Mouse (Mus musculus): ENCODE measurements at regions not wholly inside any gene's neighbourhood (a gene's known extent, or its start where the extent isn't known, plus 50 kb on each side); places are given as distances from the start of the nearest gene placed in this dataset.

- 20% methylated on average over 5 of the region's 5 CpGs for WGBS
- Histone ChIP-seq H3K27ac (replicated peaks) (no peak overlapping the region), H3K4me2 (no peak overlapping the region), H3K9ac (replicated peaks) (no peak overlapping the region), H3K27me3 (replicated peaks) (no peaks in the 10 kb centered on the region), H3K9me3 (replicated peaks) (no peaks in the 10 kb centered on the region), H3K36me3 (no peaks in the 10 kb centered on the region), H3K4me1 (0 out of 2 replicates have a peak, but pooled peaks cover 12% of the 10 kb centered on the region), H3K4me3 (replicated peaks) (no peak overlapping the region)
- no peak for ATAC-seq (ENCODE audit: low FRiP score)
Observed at GRCm38 (mm10) chr5:74825517-74826254, 123.0 kb upstream of the Lnx1 start.

GRCm38 (mm10) chr5:74823719-74824118, 121.0 kb upstream of the Lnx1 start:
- WGBS = 84% methylated on average over 7 of the region's 7 CpGs

GRCm38 (mm10) chr5:74821969-74822368, 119.3 kb upstream of the Lnx1 start:
- H3K9ac ChIP-seq (replicated peaks) = no peak overlapping the region
- no peaks in the 10 kb centered on the region for H3K9me3 ChIP-seq (replicated peaks)
- H3K36me3 ChIP-seq = no peaks in the 10 kb centered on the region
- H3K4me2 ChIP-seq = no peak overlapping the region
- 50% methylated on average over 4 of the region's 4 CpGs for WGBS
- H3K27me3 ChIP-seq (replicated peaks) = no peaks in the 10 kb centered on the region
- peak; percentile 47; the same call in 1 of the 2 replicates for ATAC-seq (ENCODE audit: low FRiP score)
- H3K4me1 ChIP-seq = peaks cover 12% of the 10 kb centered on the region; the same call in 1 of the 2 replicates
- H3K4me3 ChIP-seq (replicated peaks) = no peak overlapping the region
- H3K27ac ChIP-seq (replicated peaks) = no peak overlapping the region

More at GRCm38 (mm10) chr5:74823719-74824118, 121.0 kb upstream of the Lnx1 start:
- Histone ChIP-seq H3K4me1 (0 out of 2 replicates have a peak, but pooled peaks cover 12% of the 10 kb centered on the region), H3K36me3 (no peaks in the 10 kb centered on the region), H3K27me3 (replicated peaks) (no peaks in the 10 kb centered on the region), H3K9ac (replicated peaks) (no peak overlapping the region), H3K9me3 (replicated peaks) (no peaks in the 10 kb centered on the region), H3K4me3 (replicated peaks) (no peak overlapping the region), H3K27ac (replicated peaks) (no peak overlapping the region), H3K4me2 (no peak overlapping the region)
- ATAC-seq (ENCODE audit: low FRiP score) = no peak

GRCm38 (mm10) chr5:74816523-74816922, 113.8 kb upstream of the Lnx1 start:
- Histone ChIP-seq H3K9ac (replicated peaks) (no peak overlapping the region), H3K4me3 (replicated peaks) (no peak overlapping the region), H3K36me3 (no peaks in the 10 kb centered on the region), H3K27ac (replicated peaks) (no peak overlapping the region), H3K4me1 (peaks cover 8% of the 10 kb centered on the region; the same call in 1 of the 2 replicates), H3K9me3 (replicated peaks) (no peaks in the 10 kb centered on the region), H3K4me2 (no peak overlapping the region), H3K27me3 (replicated peaks) (no peaks in the 10 kb centered on the region)
- no peak for ATAC-seq (ENCODE audit: low FRiP score)
- 24% methylated on average over 5 of the region's 5 CpGs for WGBS

- no peak overlapping the region for H3K9ac ChIP-seq (replicated peaks)
- no peak overlapping the region for H3K4me3 ChIP-seq (replicated peaks)
- WGBS = 22% methylated on average over 3 of the region's 3 CpGs
- H3K4me1 ChIP-seq = peaks cover 8% of the 10 kb centered on the region; the same call in 1 of the 2 replicates
- H3K9me3 ChIP-seq (replicated peaks) = no peaks in the 10 kb centered on the region
- H3K27ac ChIP-seq (replicated peaks) = no peak overlapping the region
- no peak overlapping the region for H3K4me2 ChIP-seq
- H3K27me3 ChIP-seq (replicated peaks) = 0 out of 2 replicates have a peak, but pooled peaks cover 3% of the 10 kb centered on the region
- H3K36me3 ChIP-seq = no peaks in the 10 kb centered on the region
- ATAC-seq (ENCODE audit: low FRiP score) = peak; percentile 35; the same call in 1 of the 2 replicates
Observed at GRCm38 (mm10) chr5:74813396-74813795, 110.7 kb upstream of the Lnx1 start.

- Histone ChIP-seq H3K27ac (replicated peaks) (no peak overlapping the region), H3K4me1 (no peaks in the 10 kb centered on the region), H3K9ac (replicated peaks) (no peak overlapping the region), H3K4me2 (no peak overlapping the region), H3K36me3 (no peaks in the 10 kb centered on the region), H3K4me3 (replicated peaks) (no peak overlapping the region), H3K9me3 (replicated peaks) (no peaks in the 10 kb centered on the region), H3K27me3 (replicated peaks) (0 out of 2 replicates have a peak, but pooled peaks cover 3% of the 10 kb centered on the region)
- no peak for ATAC-seq (ENCODE audit: low FRiP score)
- 84% methylated on average over 7 of the region's 7 CpGs for WGBS
Observed at GRCm38 (mm10) chr5:74811046-74811445, 108.3 kb upstream of the Lnx1 start.

GRCm38 (mm10) chr5:74807581-74808221, 105.0 kb upstream of the Lnx1 start:
- Histone ChIP-seq H3K27ac (replicated peaks) (no peak overlapping the region), H3K9me3 (replicated peaks) (no peaks in the 10 kb centered on the region), H3K4me2 (no peak overlapping the region), H3K9ac (replicated peaks) (no peak overlapping the region), H3K4me1 (0 out of 2 replicates have a peak, but pooled peaks cover 2% of the 10 kb centered on the region), H3K36me3 (no peaks in the 10 kb centered on the region), H3K4me3 (replicated peaks) (no peak overlapping the region), H3K27me3 (replicated peaks) (0 out of 2 replicates have a peak, but pooled peaks cover 3% of the 10 kb centered on the region)
- ATAC-seq (ENCODE audit: low FRiP score) = no peak
- WGBS = 73% methylated on average over 5 of the region's 5 CpGs

- no peaks in the 10 kb centered on the region for H3K36me3 ChIP-seq
Observed at GRCm38 (mm10) chr5:74801946-74802345, 99.2 kb upstream of the Lnx1 start.

GRCm38 (mm10) chr5:74800351-74800750, 97.6 kb upstream of the Lnx1 start:
- Histone ChIP-seq H3K4me2 (no peak overlapping the region), H3K27me3 (replicated peaks) (peaks cover 4% of the 10 kb centered on the region; the same call in 1 of the 2 replicates), H3K4me3 (replicated peaks) (no peak overlapping the region), H3K9me3 (replicated peaks) (no peaks in the 10 kb centered on the region), H3K4me1 (0 out of 2 replicates have a peak, but pooled peaks cover 13% of the 10 kb centered on the region), H3K9ac (replicated peaks) (no peak overlapping the region), H3K36me3 (no peaks in the 10 kb centered on the region), H3K27ac (replicated peaks) (no peak overlapping the region)
- ATAC-seq (ENCODE audit: low FRiP score) = no peak
- WGBS = 48% methylated on average over 9 of the region's 9 CpGs

More at GRCm38 (mm10) chr5:74801946-74802345, 99.2 kb upstream of the Lnx1 start:
- no peak overlapping the region for H3K27ac ChIP-seq (replicated peaks)
- no peak for ATAC-seq (ENCODE audit: low FRiP score)
- no peaks in the 10 kb centered on the region for H3K9me3 ChIP-seq (replicated peaks)
- no peak overlapping the region for H3K4me2 ChIP-seq
- 0 out of 2 replicates have a peak, but pooled peaks cover 13% of the 10 kb centered on the region for H3K4me1 ChIP-seq
- no peak overlapping the region for H3K9ac ChIP-seq (replicated peaks)
- WGBS = 73% methylated on average over 7 of the region's 10 CpGs
- H3K27me3 ChIP-seq (replicated peaks) = peaks cover 4% of the 10 kb centered on the region; the same call in 1 of the 2 replicates
- no peak overlapping the region for H3K4me3 ChIP-seq (replicated peaks)

GRCm38 (mm10) chr5:74796421-74797067, 93.8 kb upstream of the Lnx1 start:
- Histone ChIP-seq H3K4me1 (peaks cover 17% of the 10 kb centered on the region), H3K9ac (replicated peaks) (no peak overlapping the region), H3K36me3 (no peaks in the 10 kb centered on the region), H3K4me2 (no peak overlapping the region), H3K4me3 (replicated peaks) (no peak overlapping the region), H3K27me3 (replicated peaks) (peaks cover 4% of the 10 kb centered on the region; the same call in 1 of the 2 replicates), H3K9me3 (replicated peaks) (no peaks in the 10 kb centered on the region), H3K27ac (replicated peaks) (no peak overlapping the region)
- WGBS = 37% methylated on average over 8 of the region's 8 CpGs
- peak; percentile 26; the same call in 1 of the 2 replicates for ATAC-seq (ENCODE audit: low FRiP score)

GRCm38 (mm10) chr5:74794726-74795125, 92.0 kb upstream of the Lnx1 start:
- Histone ChIP-seq H3K4me2 (no peak overlapping the region), H3K36me3 (no peaks in the 10 kb centered on the region), H3K9me3 (replicated peaks) (no peaks in the 10 kb centered on the region), H3K27ac (replicated peaks) (no peak overlapping the region), H3K4me3 (replicated peaks) (no peak overlapping the region), H3K27me3 (replicated peaks) (peaks cover 4% of the 10 kb centered on the region; the same call in 1 of the 2 replicates), H3K9ac (replicated peaks) (no peak overlapping the region), H3K4me1 (peaks cover 14% of the 10 kb centered on the region)
- 74% methylated on average over 4 of the region's 4 CpGs for WGBS
- ATAC-seq (ENCODE audit: low FRiP score) = no peak
